Mouse (Mus musculus): ENCODE results near the gene Creb5.

Gene Creb5

DNA sequence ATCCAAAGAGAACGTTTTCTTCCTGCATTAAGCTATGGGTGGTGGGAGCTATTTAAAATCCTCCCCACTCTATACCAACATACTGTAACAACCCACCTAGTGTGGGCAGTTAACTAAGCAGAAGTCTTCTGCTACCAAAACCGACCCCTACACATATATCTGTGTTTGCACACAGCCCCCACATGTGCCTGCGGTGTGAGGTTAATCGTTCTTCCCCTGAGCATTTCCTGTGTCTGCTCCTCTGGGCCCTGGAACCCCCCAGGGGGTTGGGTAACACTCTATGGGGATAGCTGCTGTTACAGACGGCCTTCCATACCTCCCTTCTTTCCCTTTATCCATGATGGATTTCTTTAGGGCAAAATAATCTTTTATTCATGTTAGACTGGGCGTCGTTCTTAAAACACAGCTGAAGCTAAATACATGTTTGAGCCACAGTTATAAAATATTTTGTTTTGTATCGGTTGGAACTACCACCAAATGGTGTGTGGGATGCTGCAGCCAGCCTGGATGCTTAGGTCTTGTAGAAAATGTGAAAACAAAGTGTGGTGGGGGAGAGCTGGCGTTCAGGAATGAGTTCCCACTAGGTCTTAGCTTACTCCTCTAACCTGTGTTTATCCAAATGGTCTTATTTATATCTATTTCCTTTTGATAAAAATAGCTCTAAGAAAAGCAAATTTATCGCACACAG, 297.8 kb downstream of the Creb5 start:
- no peak for DNase-seq (ENCODE audit: low spot score in 2 of 2)

DNA sequence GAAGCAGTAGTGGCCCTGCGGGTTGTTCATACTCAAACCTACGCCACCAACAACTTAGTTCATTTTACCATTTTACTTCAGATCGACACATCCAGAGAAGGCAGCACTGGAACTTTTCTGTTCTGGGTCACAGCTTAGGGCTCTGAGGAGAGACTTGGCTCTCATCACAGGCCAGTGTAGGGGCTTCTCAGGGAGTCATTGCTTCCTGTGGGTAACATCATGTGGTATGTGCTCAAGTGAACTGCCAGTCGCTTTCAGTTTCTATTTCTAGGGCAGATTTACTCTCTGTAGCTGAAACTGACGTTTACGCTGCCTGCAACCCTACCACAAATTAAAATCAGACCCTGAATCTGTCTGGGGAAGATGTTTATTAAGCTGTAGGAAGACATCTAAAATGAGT, 302.7 kb downstream of the Creb5 start:
- peak in 1 of 2 experiments; percentile 58 for DNase-seq (ENCODE audit: low spot score in 2 of 2)

DNA sequence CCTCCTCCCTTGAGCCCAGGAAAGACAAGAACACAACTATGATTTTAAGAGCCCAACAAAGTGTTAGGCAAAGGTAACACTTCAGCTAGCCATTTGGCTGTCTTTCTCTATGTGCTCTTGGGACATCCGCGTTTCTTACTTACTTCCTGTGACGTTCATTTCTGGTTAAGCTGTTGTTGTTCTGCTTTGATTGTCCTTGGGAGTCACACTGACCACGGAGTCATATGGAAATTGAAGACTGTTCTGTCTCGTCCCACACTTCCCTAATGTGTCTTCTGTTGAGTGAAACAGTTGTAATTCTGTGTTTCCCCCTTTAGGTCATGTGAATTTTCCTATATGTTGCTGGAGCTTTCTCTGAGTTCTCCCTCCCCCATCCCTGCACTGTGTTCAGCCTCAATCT, 305.2 kb downstream of the Creb5 start:
- no peak for DNase-seq (ENCODE audit: low spot score in 2 of 2)

DNA sequence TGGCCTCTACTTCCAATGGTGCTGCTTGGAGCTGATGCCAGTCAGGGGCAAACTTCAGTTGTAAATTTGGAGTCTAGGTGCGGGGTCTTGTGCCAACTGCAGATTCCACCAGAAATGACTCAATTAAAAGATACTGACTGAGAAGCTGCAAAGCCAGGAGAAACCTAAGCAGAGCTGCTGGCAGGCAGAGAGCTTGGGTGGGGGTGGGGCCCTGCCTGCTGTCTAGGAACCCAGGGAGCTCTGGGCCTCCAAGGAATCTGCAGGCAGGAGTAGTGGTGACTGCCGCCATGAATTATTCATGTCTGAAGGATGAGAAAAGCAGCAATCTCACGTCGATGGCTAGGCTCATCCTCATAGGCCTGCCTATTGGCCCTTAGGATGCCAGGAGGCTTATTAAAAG, 306.5 kb downstream of the Creb5 start:
- DNase-seq (ENCODE audit: low spot score in 2 of 2), result no peak

DNA sequence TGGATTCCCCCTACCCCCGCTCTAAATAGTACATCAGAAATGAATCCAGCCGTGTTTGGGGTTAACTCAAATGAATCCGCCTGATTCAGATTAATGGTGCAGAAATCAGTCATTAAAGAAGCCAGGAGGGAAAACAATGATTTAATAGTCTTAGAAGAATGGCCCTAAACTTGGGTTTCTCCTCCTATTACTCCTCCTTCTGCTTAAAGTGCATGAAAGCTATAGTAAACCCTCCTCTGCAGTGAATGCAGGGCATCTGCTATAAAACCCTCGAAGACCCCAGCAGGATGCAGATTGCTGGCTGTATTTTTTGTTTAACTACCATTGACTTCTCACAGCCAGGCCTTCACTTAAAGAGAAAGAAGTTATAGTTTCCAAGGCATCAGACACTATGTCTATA, 307.2 kb downstream of the Creb5 start:
- DNase-seq (ENCODE audit: low spot score in 2 of 2), result no peak

DNA sequence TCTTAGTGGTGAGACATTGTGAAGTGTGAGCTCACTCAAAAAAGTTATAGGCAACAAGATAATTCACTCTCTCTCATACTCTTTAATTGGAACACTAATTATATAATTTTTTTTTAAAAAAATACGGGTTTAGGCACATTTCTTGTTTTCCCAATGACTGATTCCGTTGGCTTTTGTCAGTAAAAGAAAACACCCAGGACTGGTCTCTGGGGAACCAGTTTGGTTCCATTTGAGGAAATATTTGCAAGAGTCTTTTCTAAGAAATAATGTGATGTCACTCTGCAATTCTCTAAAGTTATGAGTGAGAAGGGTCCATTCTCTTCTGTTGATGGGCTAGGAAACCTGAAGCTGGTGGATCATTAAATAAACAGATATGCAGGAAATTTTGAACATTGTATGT, 309.3 kb downstream of the Creb5 start:
- peak in 1 of 2 experiments; percentile 53 for DNase-seq (ENCODE audit: low spot score in 2 of 2)

DNA sequence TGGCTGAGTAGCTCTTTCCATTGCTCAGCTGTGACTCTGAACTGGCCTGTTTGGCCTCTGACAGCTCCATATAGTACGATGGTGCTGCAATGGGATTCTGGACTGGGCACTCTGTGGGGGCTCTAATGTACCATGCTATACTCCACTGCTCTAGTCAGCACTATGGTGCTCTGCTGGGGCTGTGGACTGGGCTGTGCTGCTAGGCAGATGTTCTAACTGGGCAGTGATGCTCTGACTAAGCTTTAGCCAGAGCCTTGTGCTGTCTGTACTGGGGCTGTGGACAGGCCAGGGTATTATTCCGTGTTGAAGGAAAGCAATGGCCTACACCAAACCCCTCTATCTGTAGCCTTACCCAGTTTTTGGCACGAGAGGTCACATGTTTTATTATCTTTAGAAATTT, 316.0 kb downstream of the Creb5 start:
- no peak for DNase-seq (ENCODE audit: low spot score in 2 of 2)

DNA sequence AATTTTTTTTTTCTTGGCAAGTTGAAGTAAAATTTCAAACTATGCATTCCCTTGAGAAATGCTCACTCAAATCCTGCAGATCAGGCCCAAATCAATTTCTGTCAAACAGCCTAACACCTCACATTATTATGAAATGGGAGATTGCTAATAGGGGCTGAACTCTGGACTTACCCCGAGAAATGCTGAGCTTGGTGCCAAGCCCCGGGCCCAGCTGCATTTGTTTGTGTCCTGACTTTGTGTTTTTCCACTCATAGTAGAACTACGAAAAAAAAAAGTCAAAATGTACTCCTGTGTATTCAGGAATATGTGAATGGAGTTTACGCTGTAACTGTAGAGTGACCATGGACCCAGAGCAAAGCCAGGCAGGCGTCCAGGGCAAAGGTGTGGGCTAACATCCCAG, 316.6 kb downstream of the Creb5 start:
- peak; percentile 53 to 61 for DNase-seq (ENCODE audit: low spot score in 2 of 2)

DNA sequence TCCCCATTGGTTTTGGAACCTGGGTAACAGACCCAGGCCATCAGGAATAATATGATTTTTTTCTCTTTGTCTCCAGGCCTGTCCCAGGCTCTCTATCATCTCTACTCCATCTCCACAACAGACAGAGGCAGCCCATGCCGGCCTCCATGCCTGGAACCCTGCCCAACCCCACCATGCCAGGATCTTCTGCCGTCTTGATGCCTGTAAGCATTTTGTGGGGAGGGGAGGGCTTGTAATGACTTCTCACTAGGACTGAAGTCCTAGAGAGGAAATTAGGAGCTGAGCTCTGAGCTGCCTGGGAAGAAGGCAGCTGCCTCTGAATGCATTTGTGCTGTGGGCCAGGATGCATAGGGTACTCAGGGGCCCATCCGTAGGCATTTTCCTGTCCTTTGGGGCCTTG, 317.3 kb downstream of the Creb5 start:
- DNase-seq (ENCODE audit: low spot score in 2 of 2), result no peak

DNA sequence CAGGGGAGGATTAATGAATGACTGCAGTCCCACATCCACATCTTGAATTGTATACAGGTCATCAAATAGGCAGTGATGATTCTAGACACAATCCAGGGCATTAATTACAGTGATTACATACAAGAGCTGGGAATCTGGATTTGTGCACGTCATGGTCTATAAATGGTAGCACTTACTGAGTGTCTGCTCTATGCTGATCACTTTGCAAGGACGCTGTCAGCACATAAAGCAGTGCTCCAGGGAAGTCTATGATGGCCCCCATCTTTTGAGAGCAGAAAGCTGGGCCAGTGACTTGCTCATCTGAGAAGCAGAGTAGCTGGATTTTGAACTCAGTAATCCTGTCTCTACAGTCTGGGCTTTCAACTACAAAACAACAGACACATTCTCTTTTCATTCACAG, 318.1 kb downstream of the Creb5 start:
- DNase-seq (ENCODE audit: low spot score in 2 of 2), result no peak

DNA sequence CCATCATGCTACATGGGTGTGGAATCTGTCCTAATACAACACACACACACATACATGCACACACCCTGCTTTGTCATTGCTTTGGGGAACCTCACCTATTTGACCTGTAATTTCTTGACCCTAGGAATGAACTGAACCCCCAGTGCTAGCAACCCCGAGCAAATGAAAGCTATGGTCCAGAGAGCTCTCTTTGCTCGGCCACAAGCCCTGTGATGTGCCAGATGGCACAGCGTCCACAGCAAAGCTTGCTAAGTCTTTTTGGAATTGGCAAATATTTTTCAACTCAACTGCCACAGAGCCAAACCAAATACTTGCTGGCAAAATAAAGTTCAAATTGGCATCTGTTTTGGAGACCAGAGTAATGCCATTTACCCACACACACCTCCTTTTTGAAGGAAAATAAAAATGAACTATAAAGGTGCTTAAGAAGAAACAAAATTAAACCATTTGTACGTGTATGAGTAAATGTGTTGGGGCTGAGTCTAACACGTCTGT, 324.4 kb downstream of the Creb5 start:
- DNase-seq (ENCODE audit: low spot score in 2 of 2), result no peak

DNA sequence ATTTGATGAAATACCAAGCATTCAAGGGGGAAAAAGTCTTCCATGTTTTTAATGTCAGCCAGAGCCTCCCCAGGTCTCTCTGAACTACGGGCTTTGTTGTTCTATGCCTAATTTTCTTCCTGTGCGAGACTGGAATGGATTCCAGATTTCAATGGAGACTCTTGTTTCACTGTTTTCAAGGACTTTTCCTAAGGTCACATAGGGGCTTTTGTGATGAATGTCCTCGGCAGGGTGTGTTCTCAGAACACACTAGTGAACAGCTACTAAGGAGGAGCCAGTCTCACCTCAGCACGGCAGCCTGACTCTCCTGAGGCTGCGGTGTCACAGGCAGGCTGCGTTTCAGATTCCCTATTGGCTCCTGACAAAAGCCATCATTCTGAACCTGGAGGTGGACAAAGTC, 325.6 kb downstream of the Creb5 start:
- DNase-seq (ENCODE audit: low spot score in 2 of 2), result no peak

DNA sequence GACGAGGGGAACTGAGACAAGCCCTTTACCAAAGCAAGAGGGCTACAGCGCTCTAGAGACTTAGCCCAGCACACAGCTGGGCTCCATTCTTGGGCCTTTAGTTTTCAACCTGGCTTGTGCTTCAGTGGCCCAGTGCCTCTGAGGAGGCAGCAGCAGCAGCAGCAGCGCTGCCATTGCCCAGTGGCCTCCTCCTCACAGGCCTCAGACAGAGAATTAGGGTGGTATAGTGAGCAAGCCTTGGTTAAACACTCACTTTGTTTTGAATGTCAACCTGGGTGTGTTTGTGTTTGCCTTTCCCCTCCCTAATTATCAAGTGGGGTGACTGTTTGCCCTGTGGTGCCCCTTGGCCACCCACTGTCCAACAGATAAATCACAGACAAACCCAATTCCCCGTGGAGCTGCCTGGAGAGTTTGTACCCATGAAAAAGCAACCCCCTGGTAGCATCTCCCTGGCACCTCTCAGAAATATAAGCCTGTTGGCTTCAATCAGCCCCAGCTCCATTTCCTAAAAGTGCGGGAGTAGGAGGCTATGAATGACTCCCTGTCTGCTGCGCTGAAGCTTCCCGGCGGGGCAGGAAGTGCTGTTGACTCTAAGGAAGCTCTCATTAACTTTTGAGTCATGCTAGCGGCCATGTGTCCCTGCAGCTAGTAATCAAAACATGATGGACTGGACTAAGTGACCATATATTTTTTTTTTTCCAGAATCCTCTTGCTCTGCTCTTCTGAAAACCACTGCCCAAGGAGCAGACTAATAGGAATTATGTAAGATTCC, 328.6 kb downstream of the Creb5 start:
- no peak for DNase-seq (ENCODE audit: low spot score in 2 of 2)

DNA sequence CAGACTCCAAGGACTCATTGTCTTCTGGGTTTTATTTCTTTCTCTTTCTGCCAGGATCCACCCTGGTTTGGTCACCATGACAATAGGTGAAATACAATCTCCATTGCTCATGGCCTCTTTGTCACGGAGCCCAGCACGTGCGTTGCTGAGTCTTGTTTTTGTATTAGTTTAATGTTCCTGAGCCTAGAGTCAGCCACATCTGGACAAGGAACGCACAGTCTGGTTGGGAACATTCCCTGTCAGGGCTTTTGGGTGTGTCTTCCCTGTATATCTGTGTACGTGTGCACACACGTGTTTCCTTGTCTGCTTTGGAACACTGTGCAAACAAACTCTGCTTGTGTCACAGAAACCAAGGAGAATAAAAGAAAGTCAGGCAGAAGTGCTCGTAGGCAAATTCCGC, 331.1 kb downstream of the Creb5 start:
- DNase-seq (ENCODE audit: low spot score in 2 of 2), result peak; percentile 63 to 72

DNA sequence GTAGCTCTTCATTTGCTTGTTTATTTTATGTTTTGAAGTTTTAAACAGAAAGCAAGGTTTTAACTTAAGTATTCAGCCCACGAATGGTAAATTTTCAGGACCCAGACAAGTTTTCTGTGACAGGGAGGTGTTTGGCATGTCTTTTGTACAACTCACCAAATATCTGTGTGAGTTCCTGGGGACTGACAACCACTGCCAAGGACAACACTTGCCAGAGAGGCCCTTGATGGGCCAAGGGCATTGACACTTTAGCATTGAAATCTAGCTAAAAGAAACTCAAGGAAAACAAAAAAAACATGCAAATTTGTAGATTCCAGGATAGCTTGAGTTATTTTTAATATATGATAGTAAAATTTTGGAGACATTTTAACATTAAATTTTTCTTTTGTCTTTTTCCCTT, 332.6 kb downstream of the Creb5 start:
- no peak for DNase-seq (ENCODE audit: low spot score in 2 of 2)

DNA sequence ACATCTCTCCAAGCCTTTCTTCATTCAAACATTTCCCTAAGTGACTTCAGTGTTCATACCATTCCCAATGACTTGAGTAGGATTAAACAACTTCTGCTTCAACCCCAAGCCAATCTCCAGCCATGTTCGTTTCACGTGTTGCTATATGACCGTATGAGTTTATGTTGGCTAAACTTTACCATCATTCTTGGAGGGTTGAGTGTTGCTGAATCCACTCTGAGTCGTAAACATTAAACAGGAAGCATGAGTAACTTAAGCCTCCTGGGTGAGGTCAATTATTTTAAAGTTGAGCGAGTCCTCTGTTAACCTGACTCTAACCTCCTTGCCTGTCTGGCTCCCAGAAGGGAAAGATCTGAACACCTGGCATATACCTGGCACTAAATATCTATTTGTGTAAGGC, 334.2 kb downstream of the Creb5 start:
- DNase-seq (ENCODE audit: low spot score in 2 of 2), result no peak

DNA sequence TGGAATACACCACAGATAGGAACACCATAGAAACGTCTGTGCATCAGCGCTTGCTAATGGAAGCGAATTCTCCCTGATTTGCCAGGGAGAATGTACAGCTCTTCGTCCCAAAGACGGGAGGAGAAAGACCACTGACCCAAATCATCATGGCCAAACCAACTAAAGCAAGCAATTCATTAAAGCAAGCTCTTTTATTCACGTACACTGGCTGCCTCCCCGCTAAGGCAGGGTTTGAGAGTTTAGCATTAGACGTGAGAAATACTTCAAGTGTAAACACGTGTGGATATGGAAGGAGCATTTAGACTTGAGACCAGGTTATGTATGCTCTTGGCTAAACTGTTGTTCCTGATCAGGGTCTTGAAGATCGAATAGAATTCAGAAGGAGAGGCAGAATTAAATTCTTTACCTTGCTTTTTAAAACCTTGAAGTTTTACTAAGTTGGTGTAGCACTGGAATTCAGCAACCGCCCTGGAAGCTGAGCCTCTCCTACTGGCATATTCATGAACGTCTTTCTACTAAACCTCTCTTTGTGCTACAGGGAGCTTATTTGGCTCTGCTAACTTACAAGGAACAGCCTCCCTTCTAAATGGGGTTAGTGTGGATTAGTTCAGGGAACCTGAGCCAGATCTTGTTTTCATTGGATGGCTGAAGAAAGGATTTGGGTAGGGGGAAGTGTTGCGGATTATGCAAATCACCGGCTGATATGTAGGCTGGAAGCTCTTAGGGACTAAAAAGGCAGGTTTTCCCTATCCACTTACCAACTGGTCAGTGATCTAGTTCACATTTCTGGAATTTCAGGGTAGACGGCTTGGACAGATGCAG, 337.6 kb downstream of the Creb5 start:
- no peak for DNase-seq (ENCODE audit: low spot score in 2 of 2)

DNA sequence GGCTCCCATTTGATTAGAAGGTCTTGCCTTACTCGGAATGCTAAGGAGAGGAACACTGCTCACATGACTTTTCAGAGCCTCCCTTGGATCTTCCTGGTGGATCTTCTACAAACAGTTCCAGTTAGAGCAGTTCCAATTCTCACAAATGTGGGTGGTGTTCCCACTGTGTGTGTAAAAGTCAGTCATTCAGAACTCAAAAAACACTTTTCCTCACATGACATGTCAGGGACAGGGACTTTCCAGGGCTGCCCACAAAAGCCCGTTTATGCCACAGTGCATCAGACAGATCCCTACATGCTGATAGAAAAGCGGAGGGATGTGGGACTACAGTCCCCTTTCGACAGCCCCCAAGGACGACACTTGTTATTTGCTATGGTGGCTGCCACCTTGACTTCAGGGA, 339.0 kb downstream of the Creb5 start:
- no peak for DNase-seq (ENCODE audit: low spot score in 2 of 2)

DNA sequence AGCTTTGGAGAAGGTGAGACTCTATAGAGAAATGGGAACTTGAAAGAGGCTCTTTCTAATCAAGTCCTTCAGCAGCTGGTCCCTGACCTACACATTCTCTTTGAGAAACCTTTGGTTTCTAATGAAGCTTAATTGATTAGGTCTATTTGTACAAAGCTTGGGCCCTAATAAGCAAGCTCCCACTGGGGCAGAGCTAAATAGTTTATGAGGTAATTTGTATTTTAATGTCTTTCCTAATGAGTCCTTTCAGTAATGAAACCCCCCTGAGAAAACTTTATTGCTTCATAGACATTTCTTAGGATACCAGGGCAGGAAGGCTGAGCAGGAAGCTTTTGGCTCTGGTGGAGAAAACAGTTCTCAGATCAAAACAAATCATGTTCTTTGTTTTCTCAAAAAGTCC, 341.6 kb downstream of the Creb5 start:
- DNase-seq (ENCODE audit: low spot score in 2 of 2), result no peak

DNA sequence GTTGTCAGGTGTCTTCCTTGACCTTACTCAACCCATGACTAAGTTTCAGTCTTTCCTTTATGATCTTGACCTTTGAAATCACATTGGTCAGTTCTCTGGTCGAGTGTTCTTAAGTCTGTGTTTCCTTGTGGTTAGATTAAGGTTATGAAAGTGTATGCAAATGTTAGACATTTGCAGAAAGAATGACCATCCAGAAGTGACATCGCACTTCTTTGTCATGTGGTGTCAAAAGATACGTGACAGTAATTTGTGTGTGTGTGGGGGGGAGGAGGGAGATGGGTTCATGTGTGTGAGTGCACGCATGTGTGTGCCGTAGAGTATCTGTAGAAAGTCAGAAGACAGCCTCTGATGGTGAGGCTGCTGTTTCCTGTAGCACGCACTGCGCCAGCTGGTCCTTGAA, 348.4 kb downstream of the Creb5 start:
- DNase-seq (ENCODE audit: low spot score in 2 of 2), result no peak

DNA sequence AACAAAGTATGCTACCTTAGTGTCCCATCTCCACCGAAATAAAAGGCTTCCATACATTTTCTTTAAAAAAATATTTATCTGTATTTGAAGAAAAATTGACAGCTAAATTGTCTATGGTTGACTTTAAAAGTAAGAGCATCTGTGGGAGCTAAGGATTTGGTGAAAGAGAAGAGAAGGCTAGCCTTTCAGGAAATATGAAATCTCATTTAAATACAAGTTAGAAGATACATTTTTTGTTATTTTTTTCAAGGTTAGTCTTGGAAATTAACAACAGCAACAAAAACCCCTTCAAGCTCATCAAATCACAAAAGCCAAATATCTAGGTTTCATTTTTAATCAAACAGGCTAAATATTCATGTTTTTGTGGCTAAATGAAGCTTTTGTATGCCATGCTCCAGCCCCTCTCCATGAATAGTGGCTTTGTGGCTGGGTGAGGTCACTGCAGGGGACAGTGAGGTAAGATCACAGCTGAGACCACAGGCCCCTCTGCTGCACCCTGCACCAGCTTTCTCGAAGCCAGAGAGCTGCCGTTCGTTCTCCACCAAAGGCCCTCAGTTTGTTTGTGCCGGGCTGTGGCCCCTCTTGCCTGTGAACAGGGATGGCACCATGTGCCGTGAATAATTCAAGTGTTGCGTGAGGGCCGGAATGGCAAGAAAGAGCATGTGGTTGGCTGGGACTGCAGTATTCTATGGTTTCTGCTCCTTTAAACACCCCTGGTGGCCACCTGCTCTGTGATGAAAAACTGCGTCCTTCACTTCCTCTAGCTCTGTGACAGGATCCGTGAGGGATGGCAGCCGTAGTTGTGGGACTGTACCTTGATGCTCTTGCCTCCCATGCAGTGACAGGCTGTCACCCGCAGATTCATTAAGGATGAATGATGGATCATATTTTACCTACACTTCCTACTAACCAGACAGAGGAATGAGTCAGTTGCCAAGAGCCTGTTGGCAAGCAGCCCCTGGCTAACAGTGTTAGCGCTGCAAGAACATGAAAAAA, 350.6 kb downstream of the Creb5 start:
- no peak for DNase-seq (ENCODE audit: low spot score in 2 of 2)
